Mouse (Mus musculus): Measurements from ENCODE around the gene Kcnk4.

Gene Kcnk4

GRCm38 (mm10) chr19:6934195-6934977 is at the start of gene Kcnk4:
Gene Kcnk4, minus strand, starts transcription at chr19:6934515.
- in situ Hi-C loops (cut with MboI, MseI) = loop anchor here in 1 of 2 experiments (10.0 kb wide), 1 partner anchor 250 kb away; no protein-coding TSS in a partner anchor

- in situ Hi-C loops (cut with MboI, MseI) = loop anchor here in 1 of 2 experiments (25.0 kb wide), 1 partner anchor 1929 kb away; the partner anchor contains the start of gene B3gat3
These were observed 49.3 kb upstream of the Kcnk4 start for GRCm38 (mm10) chr19:6983621-6984020.

DNA sequence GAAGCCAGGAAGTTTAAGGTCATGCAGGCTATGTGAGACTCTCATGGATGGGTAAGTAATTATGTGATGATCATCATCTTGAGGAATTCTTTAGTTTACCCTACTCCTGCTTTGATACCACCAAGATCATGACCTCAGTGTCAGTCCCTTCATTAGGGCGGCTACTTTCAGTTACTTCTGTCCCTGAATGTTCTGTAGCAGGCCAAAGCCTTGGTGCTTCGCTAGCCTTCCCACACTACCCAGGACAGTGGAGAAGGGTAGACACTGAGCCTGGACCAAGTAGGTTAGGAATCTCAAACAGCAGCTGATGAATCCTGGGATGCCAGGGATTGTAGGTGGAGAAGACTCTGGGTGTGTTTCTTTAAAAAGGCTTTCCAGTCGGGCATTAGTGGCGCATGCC is 47.1 kb upstream of the Kcnk4 start:
- in situ Hi-C loops (cut with MboI, MseI) = loop anchor here in 1 of 2 experiments (25.0 kb wide), 1 partner anchor 1931 kb away; the partner anchor contains the start of gene B3gat3

GRCm38 (mm10) chr19:6980381-6981093 is 46.2 kb upstream of the Kcnk4 start, which contains the start of gene Fkbp2:
Gene Fkbp2, minus strand, starts transcription at chr19:6980501.
- in situ Hi-C loops (cut with MboI, MseI) = loop anchor here in 1 of 2 experiments (25.0 kb wide), 1 partner anchor 1932 kb away; the partner anchor contains the start of gene B3gat3

GRCm38 (mm10) chr19:6979486-6980380 is 45.4 kb upstream of the Kcnk4 start:
- in situ Hi-C loops (cut with MboI, MseI) = loop anchor here in 1 of 2 experiments (25.0 kb wide), 1 partner anchor 1933 kb away; the partner anchor contains the start of gene B3gat3

- in situ Hi-C loops (cut with MboI, MseI) = loop anchor here in 1 of 2 experiments (25.0 kb wide), 1 partner anchor 1933 kb away; the partner anchor contains the start of gene B3gat3
These were observed 44.7 kb upstream of the Kcnk4 start for GRCm38 (mm10) chr19:6979001-6979479.

- in situ Hi-C loops (cut with MboI, MseI) = loop anchor here in 1 of 2 experiments (25.0 kb wide), 1 partner anchor 1934 kb away; the partner anchor contains the start of gene B3gat3
These were observed 44.3 kb upstream of the Kcnk4 start for GRCm38 (mm10) chr19:6978639-6978974.

DNA sequence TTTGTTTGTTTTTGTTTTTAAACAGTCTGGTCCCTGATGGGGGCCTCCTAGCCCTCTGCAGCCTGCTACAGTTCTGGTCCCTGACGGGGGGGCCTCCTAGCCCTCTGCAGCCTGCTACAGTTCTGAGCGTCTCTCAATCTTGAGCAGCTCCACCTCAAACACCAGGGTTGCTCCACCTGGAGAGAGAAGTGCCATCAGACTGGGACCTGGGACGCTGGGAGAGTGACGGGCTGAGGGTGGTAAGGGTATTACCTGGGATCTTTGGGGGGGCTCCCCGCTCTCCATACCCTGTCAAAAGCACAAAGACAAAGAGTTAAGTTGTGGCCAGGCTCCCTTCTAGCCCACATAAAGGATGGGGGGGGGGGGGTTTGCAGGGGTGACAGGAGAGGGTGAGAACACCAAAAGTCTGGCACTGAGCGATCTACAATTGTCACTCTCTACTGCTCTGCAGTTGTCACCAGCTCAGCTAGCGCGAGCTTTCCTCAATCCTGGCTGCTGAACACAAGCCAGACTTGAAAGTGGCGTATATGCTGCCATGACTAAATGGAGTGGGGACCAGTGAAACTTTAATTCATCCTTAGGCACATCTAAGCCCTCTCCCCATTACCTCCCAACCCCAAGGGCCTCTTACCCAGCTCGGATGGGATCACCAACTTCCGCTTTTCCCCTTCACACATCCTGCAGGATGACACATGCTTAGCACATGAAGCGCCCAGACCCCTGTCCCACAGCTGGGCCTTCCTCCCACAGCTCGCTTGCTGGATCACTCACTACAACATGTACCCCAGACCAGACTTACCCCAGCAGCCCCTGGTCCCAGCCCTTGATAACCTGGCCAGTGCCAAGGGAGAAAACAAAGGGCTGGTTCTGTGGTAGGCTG is 43.7 kb upstream of the Kcnk4 start:
- in situ Hi-C loops (cut with MboI, MseI) = loop anchor here in 1 of 2 experiments (25.0 kb wide), 1 partner anchor 1934 kb away; the partner anchor contains the start of gene B3gat3

DNA sequence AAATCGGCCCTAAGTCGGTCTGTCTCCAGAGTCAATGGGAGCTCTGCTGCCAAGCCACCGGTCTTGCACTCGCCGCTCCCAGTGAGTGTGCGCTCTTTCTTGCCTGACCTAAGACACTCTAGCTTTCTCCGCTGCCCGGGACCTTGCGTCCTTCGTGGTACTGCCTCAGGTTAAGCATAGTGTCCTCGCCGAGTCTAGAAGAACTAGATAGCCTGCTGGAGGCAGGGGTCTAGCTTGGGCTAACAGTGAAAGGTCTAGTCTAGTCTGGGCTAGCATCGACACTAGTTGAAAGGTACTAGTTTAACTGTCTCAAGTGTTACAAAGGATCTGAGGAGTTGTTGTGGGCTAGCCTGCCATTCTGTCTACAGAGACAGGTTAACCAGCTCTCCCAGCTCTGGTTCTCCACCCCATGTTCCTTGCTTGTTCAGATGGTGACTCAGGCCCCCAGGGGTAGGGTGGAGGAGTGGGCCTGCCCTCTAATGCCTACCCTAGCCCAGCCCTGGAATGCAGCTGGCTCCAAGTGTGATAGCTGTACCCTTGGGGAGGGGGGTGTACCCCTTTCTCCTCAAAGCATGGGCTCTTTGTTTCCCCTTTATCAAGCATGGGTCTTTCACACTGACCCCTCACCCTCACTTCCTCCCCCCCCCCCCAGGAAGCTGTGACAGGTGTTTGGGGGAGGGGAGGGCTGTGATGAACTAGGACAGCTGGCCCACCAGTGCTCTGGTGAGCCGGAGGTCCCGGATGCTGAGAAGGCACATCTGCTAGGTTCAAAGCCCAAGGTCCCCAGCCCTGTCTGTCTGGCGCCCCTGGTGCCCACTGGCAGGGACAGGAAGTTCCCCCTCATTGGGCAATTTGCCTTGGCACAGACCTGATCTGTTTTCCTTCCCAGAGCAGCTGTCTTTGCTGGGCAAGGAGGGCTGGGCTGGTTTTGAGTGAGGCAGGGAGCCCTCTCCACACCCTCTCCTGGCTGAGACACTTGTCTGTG is 41.5 kb upstream of the Kcnk4 start, which contains the start of gene Plcb3:
Gene Plcb3, minus strand, starts transcription at position 934 of the 985 bp plus-strand sequence.
- in situ Hi-C loops (cut with MboI, MseI) = loop anchor here in 1 of 2 experiments (25.0 kb wide), 1 partner anchor 1936 kb away; the partner anchor contains the start of gene B3gat3

DNA sequence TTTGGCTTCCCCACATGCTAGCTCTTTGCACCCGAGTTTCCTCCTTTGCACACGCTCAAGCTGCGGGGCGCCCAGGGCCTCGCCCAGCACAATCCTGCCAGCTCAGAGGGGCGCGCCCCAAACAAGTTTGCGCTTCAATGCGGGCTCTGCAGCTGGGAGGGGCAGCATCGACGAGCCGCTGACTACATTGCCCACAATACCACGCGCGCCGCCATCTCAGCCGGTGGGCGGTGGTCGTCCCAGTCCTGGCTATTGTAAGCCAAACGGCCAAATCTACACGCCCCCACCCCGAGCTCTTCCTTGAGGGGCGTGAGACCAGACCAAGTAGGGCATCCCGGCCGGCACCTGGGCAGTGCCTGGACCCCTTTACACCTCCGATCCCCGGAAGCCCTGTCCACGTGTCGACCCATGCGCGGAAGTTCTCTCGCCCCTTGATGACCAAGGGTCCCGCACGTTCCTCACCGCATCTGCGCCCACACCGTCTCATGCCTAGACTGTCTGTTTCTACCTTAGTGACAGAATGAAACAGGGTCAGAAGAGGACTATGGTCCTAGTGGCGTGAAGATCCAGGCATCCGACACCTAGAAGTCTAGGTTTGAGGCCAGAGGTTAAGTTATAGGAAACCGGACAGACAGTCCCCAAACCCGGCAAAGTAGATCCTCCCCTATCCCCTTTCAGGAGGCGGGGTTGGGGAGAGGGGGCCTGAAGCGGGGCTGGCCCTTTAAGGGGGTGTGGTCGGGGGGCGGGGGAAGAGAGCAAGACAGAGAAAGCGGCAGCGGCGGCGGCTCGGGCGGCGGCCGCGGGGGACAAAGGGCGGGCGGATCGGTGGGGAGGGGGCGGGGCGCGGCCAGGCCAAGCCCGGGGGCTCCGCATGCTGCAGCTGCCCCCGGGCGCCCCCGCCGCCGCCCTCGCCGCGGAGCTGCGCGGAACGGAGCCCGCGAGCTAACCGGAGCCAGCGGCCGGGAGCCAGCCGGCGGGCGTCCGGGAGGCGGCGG is 40.2 kb upstream of the Kcnk4 start, which contains the start of gene Ppp1r14b:
Gene Ppp1r14b, plus strand, starts transcription at position 758 of the 995 bp plus-strand sequence.
- in situ Hi-C loops (cut with MboI, MseI) = loop anchor here in 1 of 2 experiments (5.0 to 25.0 kb wide), 2 partner anchors 52 to 1938 kb away; partner anchors contain the start of genes B3gat3 and Esrra

DNA sequence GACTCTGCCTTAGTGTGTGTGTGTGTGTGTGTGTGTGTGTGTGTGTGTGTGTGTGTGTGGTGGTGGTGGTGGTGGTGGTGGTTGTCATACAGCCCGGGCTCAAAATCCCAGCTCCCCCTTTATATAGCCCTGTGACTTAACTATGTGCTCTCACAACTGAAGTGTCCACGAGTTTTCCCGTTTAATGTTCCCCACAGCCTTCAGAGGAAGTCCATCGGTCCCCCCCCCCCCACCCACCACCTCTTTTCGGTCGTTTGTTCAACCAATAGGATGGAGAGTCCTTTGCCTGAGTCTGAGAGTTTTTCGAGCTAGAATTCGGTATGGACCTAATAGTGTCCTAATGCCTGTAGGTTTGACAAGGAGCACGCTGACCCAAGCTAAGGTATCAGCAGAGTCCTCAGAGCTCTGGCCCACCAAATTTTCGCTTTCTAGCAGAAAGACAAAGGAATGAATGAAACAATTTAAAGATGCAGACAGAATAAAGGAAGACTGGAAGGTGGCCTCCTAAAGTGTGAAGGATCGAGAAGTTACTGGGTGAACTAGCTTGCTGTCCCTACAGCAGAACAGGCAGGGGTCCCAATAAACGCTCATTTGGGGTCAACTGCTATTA is 39.4 kb upstream of the Kcnk4 start:
- in situ Hi-C loops (cut with MboI, MseI) = loop anchor here in 1 of 2 experiments (5.0 kb wide), 1 partner anchor 51 kb away; the partner anchor contains the start of gene Esrra

DNA sequence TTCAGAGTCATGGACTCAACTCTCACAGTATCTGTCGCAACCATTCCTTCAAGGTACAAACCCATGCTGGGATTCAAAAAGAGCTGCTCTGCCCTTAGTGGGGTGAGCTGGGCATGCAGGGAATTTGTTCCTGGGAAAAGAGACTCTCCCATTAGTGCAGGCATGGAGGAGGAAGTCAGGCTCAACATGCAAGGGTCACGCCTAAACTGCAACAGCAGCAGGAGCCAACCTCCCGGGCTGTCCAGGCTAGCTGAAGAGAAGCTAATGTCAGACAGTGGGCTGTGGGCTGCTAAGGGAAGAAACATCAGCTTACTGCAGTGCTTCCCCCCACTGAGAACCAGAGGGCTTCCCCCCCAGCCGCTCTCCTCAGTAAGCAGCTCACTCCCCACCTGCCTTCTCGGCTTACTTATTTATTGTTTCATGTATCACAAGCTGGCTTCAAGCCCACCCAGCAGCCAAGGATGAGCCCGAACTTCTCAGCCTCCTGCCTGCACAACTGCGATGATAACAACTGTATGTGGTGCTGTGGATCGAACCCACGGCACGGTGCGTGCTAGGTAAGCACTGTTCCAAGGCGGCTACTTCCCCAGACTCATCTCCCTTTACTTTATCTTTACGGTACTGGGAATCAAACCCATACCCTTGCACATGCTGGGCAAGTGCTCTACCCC is 38.1 kb upstream of the Kcnk4 start:
- in situ Hi-C loops (cut with MboI, MseI) = loop anchor here in 1 of 2 experiments (5.0 kb wide), 1 partner anchor 50 kb away; the partner anchor contains the start of gene Esrra

- in situ Hi-C loops (cut with MboI, MseI) = loop anchor here in 1 of 2 experiments (5.0 kb wide), 1 partner anchor 49 kb away; the partner anchor contains the start of gene Esrra
These were observed 37.3 kb upstream of the Kcnk4 start for GRCm38 (mm10) chr19:6971644-6972043.

DNA sequence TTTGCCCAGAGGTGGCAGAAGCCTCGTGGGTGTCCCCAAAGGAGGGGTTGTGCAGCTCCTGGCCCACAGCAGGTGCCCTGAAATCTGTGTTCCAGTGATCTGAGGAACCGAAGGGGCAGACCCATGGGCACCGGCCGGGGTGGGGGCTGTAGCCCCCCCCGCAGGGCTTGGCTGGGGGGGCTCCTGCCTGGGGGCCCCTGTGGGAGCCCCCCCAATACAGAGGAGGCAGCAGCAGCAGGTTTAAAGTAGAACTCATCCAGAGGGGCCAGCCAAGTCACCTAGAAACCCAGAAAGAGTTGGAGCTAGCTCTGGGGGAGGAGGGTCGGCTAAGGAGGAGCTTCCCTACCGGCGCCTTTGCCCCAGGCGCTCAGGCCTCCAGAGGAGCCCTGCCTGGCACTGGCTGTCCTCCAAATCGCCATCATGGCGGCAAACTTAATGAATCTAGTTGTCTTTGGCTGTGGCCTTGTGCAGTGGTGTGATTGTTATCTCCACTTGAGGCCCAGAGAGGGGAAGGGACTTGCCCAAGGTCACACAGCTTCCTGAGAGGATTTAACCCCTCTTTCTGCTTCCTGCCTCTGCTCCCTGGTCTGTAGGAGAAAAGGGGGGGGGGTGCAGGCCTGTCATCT is 36.3 kb upstream of the Kcnk4 start:
- in situ Hi-C loops (cut with MboI, MseI) = loop anchor here in 1 of 2 experiments (5.0 kb wide), 1 partner anchor 48 kb away; the partner anchor contains the start of gene Esrra

Measured in T-helper 17 cell (primary cell).